Mouse (Mus musculus): ENCODE measurements around the gene Vmn1r83.

Gene Vmn1r83

GRCm38 (mm10) chr7:12329381-12329780, at the start of gene Vmn1r83:
Gene Vmn1r83 (minus strand): TSS chr7:12329481.
- no peak for DNase-seq (ENCODE audit: inconsistent ontology term)

DNA sequence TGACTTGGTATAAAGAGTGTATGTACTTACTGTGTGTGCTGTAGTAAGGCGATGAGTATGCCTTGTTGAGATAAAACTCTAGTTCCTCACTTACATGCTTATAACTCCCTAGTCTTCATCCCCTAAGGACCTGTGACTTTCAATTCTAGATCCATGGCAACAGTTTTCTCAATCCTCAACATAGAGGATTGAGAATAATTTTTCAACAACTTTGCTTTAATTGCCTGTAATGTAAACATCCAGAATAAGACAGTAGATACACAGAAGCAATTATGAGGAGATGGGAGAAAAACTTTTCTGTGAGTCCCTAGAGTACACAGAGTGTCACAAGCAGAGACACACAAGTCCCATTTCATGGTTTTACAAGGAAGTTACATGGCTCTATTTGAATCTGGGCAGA, 39.9 kb upstream of the Vmn1r83 start, which contains the start of gene Vmn1r84:
Vmn1r84 (minus strand) TSS at position 101 of the 400 bp plus-strand sequence.
- DNase-seq (ENCODE audit: inconsistent ontology term) = no peak

GRCm38 (mm10) chr7:12300130-12300529, 29.2 kb downstream of the Vmn1r83 start, which contains the start of gene Vmn1r82:
Gene Vmn1r82 (plus strand): TSS chr7:12300430.
- DNase-seq (ENCODE audit: inconsistent ontology term) = no peak

All from Muller cell, postnatal 12 days (primary cell).